Mouse (Mus musculus) bone marrow, adult 2 months (tissue): ENCODE measurements around the gene Slx4ip.

Experiments used
- CTCF ChIP-seq: fragments of 200-500 bp; IDR thresholded peaks from 2 replicates; pipeline ENCODE4 v1.5.1; 2011; ENCODE audit warnings: low read length, control low read depth; ENCODE audit not compliant: control insufficient read depth, insufficient read depth
- POLR2A ChIP-seq: fragments of 200-500 bp; IDR thresholded peaks from 2 replicates; pipeline ENCODE4 v1.6.1; 2011; ENCODE audit warnings: low read depth, mild to moderate bottlenecking, control low read depth, low read length, borderline replicate concordance; ENCODE audit not compliant: control insufficient read depth

GRCm38 (mm10) chr2:136908596-136908995, 17.6 kb downstream of the Slx4ip start:
- TF ChIP-seq CTCF (no peak), POLR2A (no peak)
